Mouse (Mus musculus) cerebellum, adult 9-11 months (tissue): ENCODE results near the gene Mest.

ENCODE experiments used
- DNase-seq: peaks from one replicate; pipeline ENCODE4 v3.0.0; 2022

Gene Mest

DNA sequence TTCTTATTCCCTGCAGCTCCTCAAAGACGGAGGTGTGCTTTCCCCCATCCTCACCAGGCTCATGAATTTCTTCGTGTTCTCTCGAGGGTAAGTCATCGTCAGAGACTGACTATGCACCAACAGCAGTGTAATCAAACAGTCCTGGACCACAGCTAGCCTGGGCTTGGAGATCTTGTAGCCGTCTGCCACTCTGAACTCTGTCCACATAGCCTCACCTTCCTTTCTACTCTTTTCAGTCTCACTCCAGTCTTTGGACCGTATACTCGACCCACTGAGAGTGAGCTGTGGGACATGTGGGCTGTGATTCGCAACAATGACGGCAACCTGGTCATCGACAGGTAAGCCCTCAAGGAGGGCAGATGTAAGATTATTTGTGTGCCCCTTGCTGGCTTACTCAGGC, 21.5 kb downstream of the Mest start:
- DNase-seq, result no peak

DNA sequence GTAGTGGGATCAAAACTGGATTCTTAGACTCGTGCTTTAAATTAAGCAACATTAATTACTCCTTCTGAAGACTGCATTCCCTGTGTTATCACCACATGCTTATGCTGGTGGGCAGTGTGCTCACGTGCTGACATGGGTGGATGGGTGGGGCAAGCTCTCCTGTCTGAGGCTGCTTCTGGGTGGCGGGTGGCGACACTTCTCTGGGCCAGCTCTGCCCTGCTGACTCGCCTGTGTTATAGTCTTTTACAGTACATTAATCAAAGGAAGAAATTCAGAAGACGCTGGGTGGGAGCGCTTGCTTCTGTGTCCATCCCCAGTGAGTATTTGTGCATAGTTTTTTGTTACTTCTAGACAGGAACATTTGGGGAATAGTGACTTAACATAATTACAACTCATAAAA, 22.2 kb downstream of the Mest start:
- DNase-seq, result no peak

DNA sequence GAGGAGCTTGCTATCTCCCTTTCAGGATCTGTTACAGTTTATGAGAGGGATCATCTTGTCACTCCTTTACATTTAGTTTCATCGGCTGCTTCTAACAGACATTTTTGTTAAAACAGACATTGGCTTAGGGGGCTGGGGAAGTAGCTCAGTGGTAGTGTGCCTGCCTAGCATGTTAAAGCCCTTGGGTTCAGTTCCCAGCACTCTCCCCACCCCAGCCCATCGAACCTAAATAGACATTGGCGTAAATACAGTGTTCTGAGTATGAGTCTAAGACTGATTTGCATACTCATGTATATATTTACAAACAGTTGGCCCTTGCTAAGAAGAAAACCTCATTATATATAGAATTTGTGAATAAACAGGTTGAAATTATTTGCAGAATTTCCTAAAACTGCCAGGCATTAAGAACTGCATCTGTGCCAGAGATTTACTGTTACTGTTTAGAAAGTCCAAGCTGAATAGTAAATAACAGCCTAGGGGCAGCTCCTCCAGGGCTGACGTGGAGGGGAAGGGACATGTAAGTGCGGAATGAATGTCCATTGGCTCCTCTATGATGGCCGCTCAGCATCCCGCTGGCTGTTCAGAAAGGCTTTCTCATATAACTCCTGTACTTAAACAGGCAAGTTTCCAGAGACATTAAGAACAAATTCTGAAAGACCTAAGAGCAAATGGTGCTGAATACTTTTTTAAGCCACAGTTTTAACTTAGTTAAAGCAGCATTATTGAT, 24.4 kb downstream of the Mest start:
- DNase-seq, result no peak

DNA sequence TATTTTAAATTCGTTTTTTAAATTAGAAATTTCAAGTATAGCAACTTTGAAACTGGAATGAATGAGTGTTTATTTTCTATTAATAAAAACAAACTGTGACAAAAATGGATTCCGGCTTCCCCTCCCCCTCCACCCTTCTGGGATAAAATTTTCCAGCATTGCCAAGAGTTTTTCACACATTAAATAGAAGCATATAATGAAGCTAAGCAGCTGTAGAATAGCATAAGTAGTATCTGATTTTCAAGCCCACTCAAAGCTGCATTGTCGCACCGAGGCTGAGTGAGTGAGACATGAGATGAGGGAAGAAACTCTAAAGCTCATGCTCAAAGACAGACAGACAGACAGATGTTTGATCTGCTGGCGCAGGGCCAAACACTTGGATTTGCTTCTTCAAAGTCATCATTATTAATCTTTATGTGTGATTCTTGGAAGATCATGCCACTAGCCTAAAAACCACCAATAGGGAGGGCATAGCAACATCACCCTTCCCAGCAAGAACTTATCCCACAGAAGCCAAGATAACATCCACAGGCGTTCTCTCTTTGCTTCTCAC, 25.1 kb downstream of the Mest start:
- no peak for DNase-seq

DNA sequence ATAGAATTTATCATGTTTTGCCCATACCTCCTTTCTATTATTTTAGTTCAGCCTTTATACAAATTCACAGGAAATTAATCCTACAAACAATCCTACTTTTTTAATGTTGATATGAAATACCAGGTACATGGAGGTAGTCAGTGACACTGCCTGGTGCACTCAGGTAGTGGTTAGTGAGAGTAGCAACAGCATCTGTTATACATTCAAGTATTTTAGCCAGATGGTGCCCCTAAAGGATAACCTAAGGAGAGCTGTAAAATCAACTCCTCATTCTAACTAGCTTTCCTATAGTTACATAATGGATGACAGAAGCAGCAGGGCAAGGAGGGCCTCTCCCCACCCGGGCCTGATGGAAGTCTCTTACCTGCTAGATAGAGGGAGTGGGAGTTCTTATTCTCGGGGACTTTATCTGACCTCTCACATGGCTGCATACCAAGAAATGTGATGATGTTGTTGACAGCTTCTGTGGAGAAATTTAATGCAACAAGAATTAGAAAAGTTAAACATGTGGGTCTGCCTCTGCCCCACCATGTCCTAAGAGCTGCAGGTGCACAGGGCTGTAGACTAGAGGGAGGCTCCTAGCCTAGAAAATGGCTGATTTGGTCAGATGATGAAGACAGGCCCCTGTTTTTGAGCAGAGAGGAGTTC, 25.8 kb downstream of the Mest start:
- no peak for DNase-seq

DNA sequence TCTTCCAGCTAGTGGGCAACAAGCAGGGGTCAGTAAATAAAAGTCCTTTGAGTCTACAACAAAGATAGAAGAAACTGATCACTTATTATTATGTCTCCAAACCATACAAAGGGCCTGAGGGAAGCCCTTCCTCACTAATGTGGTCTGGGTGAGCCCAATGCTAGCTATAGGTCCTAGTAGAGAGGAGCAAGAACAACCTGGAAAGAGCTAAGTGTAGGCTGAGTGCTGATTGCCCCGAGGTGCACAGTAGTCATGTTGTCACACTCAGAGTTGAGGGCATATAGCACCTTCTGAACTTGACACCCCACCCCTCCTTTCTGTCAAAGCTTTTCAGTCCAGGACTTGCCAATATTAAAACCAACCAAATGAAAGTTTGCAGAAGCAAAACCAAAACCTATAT, 26.5 kb downstream of the Mest start:
- no peak for DNase-seq

DNA sequence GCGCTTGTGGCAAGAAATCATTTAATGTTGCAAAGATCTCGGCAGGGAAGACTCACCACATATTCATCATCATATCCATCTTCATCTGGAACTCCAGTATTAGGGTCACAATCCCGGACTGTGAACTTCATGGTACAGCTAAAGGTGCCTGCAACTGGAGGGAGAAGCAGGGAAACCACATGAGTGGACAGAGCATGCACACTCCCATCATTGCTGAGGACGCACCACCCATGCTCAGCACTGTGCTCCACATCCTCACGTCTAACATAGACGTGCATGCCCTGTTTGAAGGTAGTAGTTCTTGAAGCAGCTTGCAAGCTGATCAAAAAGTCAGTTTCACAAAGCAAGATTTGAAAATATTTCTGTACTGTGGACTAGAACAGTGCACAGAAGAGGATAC, 27.1 kb downstream of the Mest start:
- no peak for DNase-seq

DNA sequence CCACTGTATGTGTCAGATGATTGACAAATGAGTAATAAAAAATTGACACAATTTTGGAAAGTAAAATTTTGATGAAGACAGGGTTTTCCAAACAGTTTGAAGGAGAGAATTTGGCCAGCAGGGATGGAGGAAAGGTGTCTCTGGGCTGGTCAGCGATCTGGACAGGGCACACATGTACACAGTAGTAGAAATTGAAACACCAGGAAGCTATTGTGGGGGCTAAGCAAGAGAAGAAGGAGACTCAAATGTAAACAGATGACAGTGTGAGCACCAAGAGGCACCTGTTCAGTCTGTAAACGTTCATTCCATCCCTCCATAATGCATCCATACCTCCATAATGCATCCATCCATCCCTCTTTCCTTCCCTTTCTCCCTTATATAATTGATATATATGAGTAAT, 27.9 kb downstream of the Mest start:
- DNase-seq, result no peak
